Mouse (Mus musculus) liver, embryonic 14.5 days (tissue): Measurements from ENCODE around the gene Ppa2.

Experiments
- CTCF ChIP-seq: IDR thresholded peaks from 2 replicates; pipeline ENCODE4 v1.5.1; 2016; ENCODE audit warnings: antibody characterized with exemption, low read depth, control low read depth
- EP300 ChIP-seq: IDR thresholded peaks from 2 replicates; pipeline ENCODE4 v1.6.1; 2016; ENCODE audit warnings: antibody characterized with exemption, low read depth

GRCm38 (mm10) chr3:133336400-133336799 lies 26.5 kb downstream of the Ppa2 start:
- peak; percentile 36; the same call in 1 of the 2 replicates for TF ChIP-seq CTCF
- no peak for TF ChIP-seq EP300
